Mouse (Mus musculus): ENCODE measurements around the gene Atp5h.

DNA sequence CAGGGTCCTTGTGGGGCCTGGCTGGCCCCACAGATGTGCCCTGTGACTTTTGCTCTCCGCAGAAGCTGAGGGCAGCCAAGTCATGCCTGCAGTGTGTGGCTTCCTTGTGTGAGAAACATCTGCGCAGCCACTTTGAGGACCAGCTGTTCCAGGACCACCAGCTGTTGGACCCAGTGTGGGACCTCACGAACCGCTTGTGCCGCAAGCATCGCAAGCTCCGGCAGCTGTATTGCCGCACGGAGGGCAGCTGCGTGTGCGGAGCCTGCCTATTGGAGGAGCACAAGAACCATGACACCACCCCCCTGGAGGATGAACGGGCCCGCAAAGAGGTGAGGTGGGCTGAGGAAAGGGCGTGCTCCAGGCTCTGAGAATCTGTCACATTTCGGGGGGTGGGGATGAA, 21.7 kb upstream of the Atp5h start:
- TF ChIP-seq CTCF (IDR thresholded peaks at IDR 0.05; ENCODE audit: extremely low read depth, insufficient read depth, insufficient read length, insufficient replicate concordance): no peak
- TF ChIP-seq POLR2A (IDR thresholded peaks at IDR 0.05; ENCODE audit: low read depth, low read length): no peak
